Mouse (Mus musculus): Measurements from ENCODE around the gene Gphb5. TPM values are rescaled to one million over a fixed set of nuclear protein-coding genes. Genes with fewer than 3 reads are reported as not detected.

Gphb5 gene
- under 1 TPM in 1 of 2 experiments, not detected in 1; 0.14 TPM for polyA plus RNA-seq (2017; shearing (Covaris generic))

GRCm38 (mm10) chr12:75416681-75417080, at the start of gene Gphb5:
Gphb5 (minus strand) TSS chr12:75416781.

Other genes starting within 250 kb of the Gphb5 start
- gene Kcnh5, start 239.4 kb downstream of the Gphb5 start, polyA plus RNA-seq (2017; shearing (Covaris generic)): under 1 TPM in 1 of 2 experiments, not detected in 1; 0.21 TPM
- gene Rhoj, start 108.5 kb downstream of the Gphb5 start, polyA plus RNA-seq (2017; shearing (Covaris generic)): under 1 TPM in 1 of 2 experiments, not detected in 1; 0.52 TPM
- gene Ppp2r5e, start 179.5 kb upstream of the Gphb5 start, polyA plus RNA-seq (2017; shearing (Covaris generic)): 10 to 100 TPM; 22.7 to 34.3 TPM

Measured in activated CD4-positive, CD25-positive, alpha-beta regulatory T cell (primary cell).